Mouse (Mus musculus) lung, adult 2 months (tissue): ENCODE measurements around the gene Itm2b.

Experiments used
- CTCF ChIP-seq: fragments of 200-500 bp; IDR thresholded peaks from 2 replicates; pipeline ENCODE4 v1.5.1; 2011; ENCODE audit warnings: mild to moderate bottlenecking, low read length, control low read depth; ENCODE audit not compliant: insufficient read depth
- POLR2A ChIP-seq: fragments of 200-500 bp; IDR thresholded peaks from 2 replicates; pipeline ENCODE4 v1.6.1; 2011; ENCODE audit warnings: low read depth, mild to moderate bottlenecking, control low read depth, low read length, borderline replicate concordance; ENCODE audit errors: extremely low read depth

- no peak for TF ChIP-seq POLR2A
- no peak for TF ChIP-seq CTCF
Observed at GRCm38 (mm10) chr14:73371577-73371976, 13.5 kb downstream of the Itm2b start.
